Mouse (Mus musculus): Measurements from ENCODE around the gene Cd300ld4. TPM values are rescaled to one million over a fixed set of nuclear protein-coding genes. Genes with fewer than 3 reads are reported as not detected.
"Not testable (repeated sequence)": the region's sequence is repeated elsewhere in the genome, so short reads cannot be mapped to it uniquely, and the experiment has no call there.

Cd300ld4 gene
- 1 to 10 TPM in 1 of 2 experiments, under 1 TPM in 1; 0.53 to 1.1 TPM for total RNA-seq (2021)
- long read RNA-seq: 0 reads

- not testable (repeated sequence) for DNase-seq (ENCODE audit: low spot score in 2 of 2)
These were observed at the start of gene Cd300ld4 for GRCm38 (mm10) chr11:115026912-115027311. Cd300ld4 (minus strand) TSS chr11:115027012.

GRCm38 (mm10) chr11:115075859-115076258 lies 49.0 kb upstream of the Cd300ld4 start:
- no peak for DNase-seq (ENCODE audit: low spot score in 2 of 2)

GRCm38 (mm10) chr11:115075407-115075806 lies 48.6 kb upstream of the Cd300ld4 start:
- no peak for DNase-seq (ENCODE audit: low spot score in 2 of 2)

- DNase-seq (ENCODE audit: low spot score in 2 of 2): no peak
These were observed 46.2 kb upstream of the Cd300ld4 start for GRCm38 (mm10) chr11:115073002-115073401.

- no peak for DNase-seq (ENCODE audit: low spot score in 2 of 2)
These were observed 45.0 kb upstream of the Cd300ld4 start for GRCm38 (mm10) chr11:115071631-115072294.

- no peak for DNase-seq (ENCODE audit: low spot score in 2 of 2)
These were observed 44.3 kb upstream of the Cd300ld4 start for GRCm38 (mm10) chr11:115071015-115071551.

- no peak for DNase-seq (ENCODE audit: low spot score in 2 of 2)
These were observed 40.0 kb upstream of the Cd300ld4 start for GRCm38 (mm10) chr11:115066768-115067167.

- DNase-seq (ENCODE audit: low spot score in 2 of 2): no peak
These were observed 35.3 kb upstream of the Cd300ld4 start, which contains the start of gene Cd300e for GRCm38 (mm10) chr11:115062077-115062476. Cd300e (minus strand) TSS chr11:115062177.

- DNase-seq (ENCODE audit: low spot score in 2 of 2): no peak
These were observed 33.0 kb upstream of the Cd300ld4 start for GRCm38 (mm10) chr11:115059797-115060196.

- no peak for DNase-seq (ENCODE audit: low spot score in 2 of 2)
These were observed 31.9 kb upstream of the Cd300ld4 start for GRCm38 (mm10) chr11:115058701-115059100.

GRCm38 (mm10) chr11:115054537-115054936 lies 27.7 kb upstream of the Cd300ld4 start:
- no peak for DNase-seq (ENCODE audit: low spot score in 2 of 2)

- DNase-seq (ENCODE audit: low spot score in 2 of 2): no peak
These were observed 26.2 kb upstream of the Cd300ld4 start for GRCm38 (mm10) chr11:115052991-115053390.

- DNase-seq (ENCODE audit: low spot score in 2 of 2): no peak
These were observed 25.4 kb upstream of the Cd300ld4 start for GRCm38 (mm10) chr11:115052206-115052605.

- DNase-seq (ENCODE audit: low spot score in 2 of 2): peak in 1 of 2 experiments; percentile 18
These were observed 22.6 kb upstream of the Cd300ld4 start for GRCm38 (mm10) chr11:115049282-115049895.

- DNase-seq (ENCODE audit: low spot score in 2 of 2): no peak
These were observed 21.4 kb upstream of the Cd300ld4 start, which contains the start of gene Cd300ld3 for GRCm38 (mm10) chr11:115048259-115048658. Cd300ld3 (minus strand) TSS chr11:115048409.

- not testable (repeated sequence) for DNase-seq (ENCODE audit: low spot score in 2 of 2)
These were observed 10.9 kb upstream of the Cd300ld4 start, which contains the start of gene Cd300ld5 for GRCm38 (mm10) chr11:115037669-115038068. Cd300ld5 (minus strand) TSS chr11:115037769.

- not testable (repeated sequence) for DNase-seq (ENCODE audit: low spot score in 2 of 2)
These were observed 10.7 kb downstream of the Cd300ld4 start, which contains the start of gene Cd300ld2 for GRCm38 (mm10) chr11:115016093-115016492. Cd300ld2 (minus strand) TSS chr11:115016193.

- DNase-seq (ENCODE audit: low spot score in 2 of 2): no peak
These were observed 22.7 kb downstream of the Cd300ld4 start for GRCm38 (mm10) chr11:115004070-115004469.

- no peak for DNase-seq (ENCODE audit: low spot score in 2 of 2)
These were observed 25.3 kb downstream of the Cd300ld4 start, which contains the start of gene Cd300c2 for GRCm38 (mm10) chr11:115001474-115002040. Cd300c2 (minus strand) TSS chr11:115001880.

GRCm38 (mm10) chr11:114989793-114990192 lies 37.0 kb downstream of the Cd300ld4 start, which contains the start of gene Cd300ld:
Cd300ld (minus strand) TSS chr11:114989922.
- no peak for DNase-seq (ENCODE audit: low spot score in 2 of 2)

- DNase-seq (ENCODE audit: low spot score in 2 of 2): no peak
These were observed 44.9 kb downstream of the Cd300ld4 start for GRCm38 (mm10) chr11:114981866-114982265.

Measured in layer of hippocampus, adult 18-20 months (tissue).